Mouse (Mus musculus): ENCODE measurements at regions not wholly inside any gene's neighbourhood (a gene's known extent, or its start where the extent isn't known, plus 50 kb on each side); places are given as distances from the start of the nearest gene placed in this dataset.
A peak's percentile ranks its signal among the peaks of the same experiment; 100 is the strongest.

GRCm38 (mm10) chrX:53976273-53977135 is 179.0 kb upstream of the Xlr start:
- Histone ChIP-seq H3K9me3 (ENCODE audit: control insufficient read depth, low read length) (no peaks in the 10 kb centered on the region), H3K36me3 (ENCODE audit: control insufficient read depth, insufficient read depth, low read length) (no peaks in the 10 kb centered on the region), H3K4me1 (replicated peaks; ENCODE audit: control insufficient read depth, insufficient read depth, low read length) (no peaks in the 10 kb centered on the region), H3K4me3 (ENCODE audit: low read depth, low read length) (peak overlapping the region; percentile 30), H3K27me3 (ENCODE audit: control insufficient read depth, insufficient read depth, low read length) (no peaks in the 10 kb centered on the region), H3K4me2 (ENCODE audit: low read depth, low read length, severe bottlenecking) (peak overlapping the region; percentile 61), H3K27ac (ENCODE audit: low read depth, low read length) (no peak overlapping the region), H3K9ac (ENCODE audit: low read length) (no peak overlapping the region)
- ATAC-seq (replicated peaks; ENCODE audit: low FRiP score) (peak; percentile 66), DNase-seq (ENCODE audit: low spot score) (peak; percentile 53)
- 15% methylated on average over 31 of the region's 42 CpGs for WGBS

DNA sequence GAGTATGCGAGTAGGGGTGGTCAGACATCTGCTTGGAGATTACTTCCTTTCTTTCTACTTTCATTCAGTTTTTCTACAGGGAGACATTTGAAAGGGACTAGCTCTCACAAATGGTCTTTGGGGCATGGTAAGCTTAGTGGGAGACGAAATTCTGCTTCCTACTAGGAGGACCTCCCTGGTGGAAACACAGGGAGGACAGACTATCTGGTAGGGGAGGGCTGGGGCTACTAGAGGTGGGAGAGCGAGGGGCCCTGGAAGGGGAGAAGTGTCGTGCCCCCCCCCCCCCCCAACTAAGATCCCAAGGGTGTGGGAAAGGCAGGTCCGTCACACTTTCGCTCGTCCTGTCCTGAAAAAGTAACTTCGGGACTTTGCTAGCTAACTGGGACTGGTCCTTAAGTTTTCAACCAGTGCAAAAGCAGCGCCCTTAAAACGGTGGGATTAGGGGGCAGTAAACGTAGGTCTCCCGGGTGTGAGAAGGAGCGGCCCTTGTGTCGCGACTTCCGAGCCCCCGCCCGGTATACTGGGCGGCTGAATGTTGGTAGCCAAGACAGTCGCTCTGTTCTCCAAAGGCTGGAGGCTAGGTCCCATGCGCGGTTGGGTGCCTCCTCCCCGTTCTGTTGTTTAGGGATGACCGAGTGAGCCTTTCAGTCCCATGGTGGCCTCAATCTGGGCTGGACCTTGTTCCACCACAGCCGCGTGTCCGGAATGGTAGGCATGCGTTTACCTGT is 178.2 kb upstream of the Xlr start:
- peak overlapping the region; percentile 61 for H3K4me2 ChIP-seq (ENCODE audit: low read depth, low read length, severe bottlenecking)
- no peaks in the 10 kb centered on the region for H3K4me1 ChIP-seq (replicated peaks; ENCODE audit: control insufficient read depth, insufficient read depth, low read length)
- no peak overlapping the region for H3K9ac ChIP-seq (ENCODE audit: low read length)
- peak overlapping the region; percentile 30 for H3K4me3 ChIP-seq (ENCODE audit: low read depth, low read length)
- ATAC-seq (replicated peaks; ENCODE audit: low FRiP score): peak; percentile 65
- no peaks in the 10 kb centered on the region for H3K27me3 ChIP-seq (ENCODE audit: control insufficient read depth, insufficient read depth, low read length)
- H3K36me3 ChIP-seq (ENCODE audit: control insufficient read depth, insufficient read depth, low read length): no peaks in the 10 kb centered on the region
- H3K9me3 ChIP-seq (ENCODE audit: control insufficient read depth, low read length): no peaks in the 10 kb centered on the region
- H3K27ac ChIP-seq (ENCODE audit: low read depth, low read length): no peak overlapping the region
- 18% methylated on average over 28 of the region's 28 CpGs for WGBS
- DNase-seq (ENCODE audit: low spot score): peak; percentile 44

DNA sequence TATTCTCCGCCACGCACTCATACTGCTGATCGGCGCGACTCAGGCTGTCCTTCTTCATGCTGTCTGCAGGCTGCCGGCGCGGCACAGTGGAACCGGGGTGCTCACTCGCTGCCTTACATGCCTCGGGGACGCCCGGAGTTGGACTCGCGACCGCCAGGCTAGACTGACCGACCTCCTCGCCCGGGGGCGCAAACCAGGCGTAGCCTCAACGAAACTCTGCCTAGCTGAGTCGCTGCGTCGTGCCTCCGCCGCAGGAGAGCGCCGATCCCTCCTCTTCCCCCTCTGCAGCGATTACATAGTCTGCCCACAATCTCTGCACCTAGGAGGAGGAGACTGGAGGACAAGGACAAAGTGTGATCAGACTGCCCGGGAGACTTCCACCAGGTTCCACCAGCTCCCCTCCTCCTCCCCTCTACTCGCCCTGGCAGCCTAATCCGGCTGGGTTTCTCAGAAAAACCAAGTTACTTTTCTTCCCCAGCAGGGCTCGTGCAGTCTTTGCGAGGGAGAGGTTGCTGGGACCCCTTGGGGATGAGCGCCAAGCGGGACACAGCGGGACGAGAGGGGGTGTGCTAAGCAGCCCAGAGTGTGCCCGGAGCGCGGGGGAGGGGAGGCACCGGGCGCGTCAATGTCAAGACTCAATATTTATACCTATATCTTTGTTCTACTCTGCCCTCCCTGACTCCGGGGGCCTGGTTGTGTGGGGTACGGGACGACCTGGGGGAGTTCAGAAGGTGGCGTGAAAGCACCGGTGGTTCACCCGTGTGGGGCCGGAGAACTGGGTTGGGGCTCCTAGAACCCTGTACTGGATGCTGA is 177.4 kb upstream of the Xlr start:
- Histone ChIP-seq H3K4me1 (replicated peaks; ENCODE audit: control insufficient read depth, insufficient read depth, low read length) (no peaks in the 10 kb centered on the region), H3K36me3 (ENCODE audit: control insufficient read depth, insufficient read depth, low read length) (no peaks in the 10 kb centered on the region), H3K4me3 (ENCODE audit: low read depth, low read length) (peak overlapping the region; percentile 30), H3K27me3 (ENCODE audit: control insufficient read depth, insufficient read depth, low read length) (no peaks in the 10 kb centered on the region), H3K9ac (ENCODE audit: low read length) (no peak overlapping the region), H3K4me2 (ENCODE audit: low read depth, low read length, severe bottlenecking) (peak overlapping the region; percentile 61), H3K9me3 (ENCODE audit: control insufficient read depth, low read length) (no peaks in the 10 kb centered on the region), H3K27ac (ENCODE audit: low read depth, low read length) (no peak overlapping the region)
- 30% methylated on average over 49 of the region's 52 CpGs for WGBS
- ATAC-seq (replicated peaks; ENCODE audit: low FRiP score): peak; percentile 67
- peak; percentile 59 for DNase-seq (ENCODE audit: low spot score)

All from forebrain, embryonic 11.5 days (tissue).